Mouse (Mus musculus): ENCODE results near the gene Crip3. TPM values are rescaled to one million over a fixed set of nuclear protein-coding genes. Genes with fewer than 3 reads are reported as not detected.
A peak's percentile ranks its signal among the peaks of the same experiment; 100 is the strongest.

The Crip3 gene
- polyA plus RNA-seq, 1 experiment from 2014 or later: 2.2 TPM

DNA sequence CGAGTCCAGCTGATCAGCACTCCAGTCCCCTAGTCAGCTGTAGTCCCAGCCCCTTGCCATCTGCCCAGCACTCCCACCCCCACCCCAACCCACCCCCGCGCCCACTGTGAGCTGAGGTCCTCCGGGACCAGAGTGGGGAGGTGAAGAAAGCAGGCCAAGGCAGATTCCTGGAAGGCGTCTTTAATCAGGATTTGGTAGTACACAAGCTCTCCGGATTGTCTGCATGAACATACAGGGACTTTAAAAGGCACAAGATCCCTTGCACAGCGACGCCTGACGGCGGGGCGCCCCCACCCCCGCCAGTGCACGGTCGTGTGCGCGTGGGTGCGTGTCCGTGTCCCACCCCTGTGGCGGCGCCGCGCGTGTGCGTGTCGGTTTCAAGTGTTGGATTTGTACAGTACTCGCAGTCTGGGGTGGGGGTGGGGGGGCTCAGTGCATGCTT lies 25.3 kb downstream of the Crip3 start:
- peak overlapping the region; percentile 24 for H3K4me3 ChIP-seq (replicated peaks; ENCODE audit: low read length)
- H3K9ac ChIP-seq: peak overlapping the region; percentile 42
- peaks cover 11% of the 10 kb centered on the region; the same call in 1 of the 2 replicates for H3K36me3 ChIP-seq (replicated peaks; ENCODE audit: control insufficient read depth, insufficient read depth)
- no peak overlapping the region; the same call in 1 of the 2 replicates for H3K27ac ChIP-seq
- peak; percentile 27 for DNase-seq (ENCODE audit: low spot score)
- ATAC-seq (ENCODE audit: low FRiP score): peak; percentile 16; the same call in 1 of the 2 replicates
- 0 out of 2 replicates have a peak, but pooled peaks cover 3% of the 10 kb centered on the region for H3K27me3 ChIP-seq (ENCODE audit: control insufficient read depth, insufficient read depth, low read length)
- under 1% methylated on average over 26 of the region's 26 CpGs for WGBS
- peaks cover 26% of the 10 kb centered on the region for H3K4me1 ChIP-seq (replicated peaks; ENCODE audit: control insufficient read depth, insufficient read depth, low read length)
- peak overlapping the region; percentile 60 for H3K4me2 ChIP-seq (replicated peaks)
- H3K9me3 ChIP-seq (ENCODE audit: control insufficient read depth, low read length): no peaks in the 10 kb centered on the region

DNA sequence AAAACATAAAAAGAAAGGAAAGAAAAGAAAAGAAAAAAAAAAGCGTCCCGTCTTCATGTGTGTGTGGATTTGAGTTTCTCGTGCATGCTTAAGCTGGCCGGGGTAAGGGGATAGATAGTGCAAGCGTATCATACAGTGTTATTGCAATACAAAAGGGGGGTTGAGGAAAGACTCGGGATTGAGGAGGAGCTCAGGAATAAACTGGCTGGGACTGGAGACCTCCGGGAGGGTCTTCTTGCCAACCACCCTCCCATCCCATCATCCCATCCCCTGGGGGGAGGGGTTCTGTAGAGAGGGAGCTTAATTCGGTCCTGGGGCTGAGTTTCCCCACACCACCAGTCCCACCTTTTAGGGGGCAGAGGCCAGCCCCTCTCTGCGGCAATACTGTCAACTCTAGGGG lies 25.8 kb downstream of the Crip3 start:
- H3K27me3 ChIP-seq (ENCODE audit: control insufficient read depth, insufficient read depth, low read length): 0 out of 2 replicates have a peak, but pooled peaks cover 3% of the 10 kb centered on the region
- peaks cover 26% of the 10 kb centered on the region for H3K4me1 ChIP-seq (replicated peaks; ENCODE audit: control insufficient read depth, insufficient read depth, low read length)
- peak overlapping the region; percentile 24 for H3K4me3 ChIP-seq (replicated peaks; ENCODE audit: low read length)
- peak overlapping the region; percentile 60 for H3K4me2 ChIP-seq (replicated peaks)
- no peak overlapping the region; the same call in 1 of the 2 replicates for H3K27ac ChIP-seq
- ATAC-seq (ENCODE audit: low FRiP score): no peak
- WGBS: under 1% methylated on average over 9 of the region's 9 CpGs
- peaks cover 15% of the 10 kb centered on the region for H3K36me3 ChIP-seq (replicated peaks; ENCODE audit: control insufficient read depth, insufficient read depth)
- no peaks in the 10 kb centered on the region for H3K9me3 ChIP-seq (ENCODE audit: control insufficient read depth, low read length)
- H3K9ac ChIP-seq: peak overlapping the region; percentile 44
- DNase-seq (ENCODE audit: low spot score): peak; percentile 36

DNA sequence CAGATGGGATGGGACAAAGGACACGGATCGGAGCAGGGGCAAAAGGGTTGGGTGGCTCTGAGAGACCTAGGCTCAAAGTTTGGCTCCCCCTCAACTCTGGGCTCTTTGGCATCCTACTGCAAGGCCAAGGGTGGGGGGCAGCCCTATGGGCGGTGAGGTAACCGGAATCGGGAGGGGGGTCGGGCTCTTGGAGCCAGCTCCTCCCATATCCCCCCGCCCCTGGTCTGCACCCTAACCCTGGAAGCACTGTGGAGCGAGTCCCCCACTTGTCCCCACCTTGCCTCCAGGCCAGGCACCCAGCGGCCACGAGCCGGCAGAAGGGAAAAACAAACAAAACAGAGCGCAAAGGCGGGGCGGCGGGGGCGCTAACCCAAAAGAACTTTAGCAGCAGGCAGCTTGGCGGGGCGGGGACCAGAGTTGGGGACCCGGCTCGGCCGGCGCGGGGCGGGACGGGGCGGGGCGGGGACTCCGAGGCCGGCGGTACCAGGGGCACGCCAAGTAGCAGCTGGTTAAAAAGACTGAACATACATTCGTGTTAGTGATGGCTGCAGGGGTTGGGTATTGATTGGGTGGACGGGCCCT lies 26.5 kb downstream of the Crip3 start:
- peak overlapping the region; percentile 60 for H3K4me2 ChIP-seq (replicated peaks)
- ATAC-seq (ENCODE audit: low FRiP score): peak; percentile 12; the same call in 1 of the 2 replicates
- no peaks in the 10 kb centered on the region for H3K9me3 ChIP-seq (ENCODE audit: control insufficient read depth, low read length)
- H3K27ac ChIP-seq: no peak overlapping the region
- peak overlapping the region; percentile 24 for H3K4me3 ChIP-seq (replicated peaks; ENCODE audit: low read length)
- 1% methylated on average over 33 of the region's 33 CpGs for WGBS
- H3K9ac ChIP-seq: peak overlapping the region; percentile 44
- no peak for DNase-seq (ENCODE audit: low spot score)
- H3K4me1 ChIP-seq (replicated peaks; ENCODE audit: control insufficient read depth, insufficient read depth, low read length): peaks cover 26% of the 10 kb centered on the region
- H3K27me3 ChIP-seq (ENCODE audit: control insufficient read depth, insufficient read depth, low read length): 0 out of 2 replicates have a peak, but pooled peaks cover 3% of the 10 kb centered on the region
- H3K36me3 ChIP-seq (replicated peaks; ENCODE audit: control insufficient read depth, insufficient read depth): peaks cover 21% of the 10 kb centered on the region

DNA sequence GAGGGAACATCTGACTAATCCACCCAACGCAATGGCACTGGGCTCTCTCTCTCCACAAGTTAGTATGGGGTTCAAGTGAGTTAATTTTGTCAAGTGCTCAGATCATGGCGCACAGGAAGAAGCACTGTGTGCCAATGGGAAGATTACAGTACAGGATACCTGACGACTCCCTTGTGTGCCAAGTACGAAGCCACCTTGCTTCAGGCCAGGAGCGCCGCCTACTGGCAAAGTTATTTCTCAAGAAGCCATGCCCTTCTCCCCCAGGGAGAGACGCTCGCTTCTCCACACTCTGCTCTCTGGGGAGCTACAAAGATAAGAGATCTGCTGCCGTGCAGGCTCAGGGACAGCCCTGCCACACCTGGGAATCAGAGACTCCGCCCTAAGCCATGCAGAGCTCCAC lies 29.1 kb downstream of the Crip3 start:
- H3K9me3 ChIP-seq (ENCODE audit: control insufficient read depth, low read length): no peaks in the 10 kb centered on the region
- peaks cover 38% of the 10 kb centered on the region for H3K36me3 ChIP-seq (replicated peaks; ENCODE audit: control insufficient read depth, insufficient read depth)
- DNase-seq (ENCODE audit: low spot score) (no peak), ATAC-seq (ENCODE audit: low FRiP score) (no peak)
- no peak overlapping the region for H3K4me2 ChIP-seq (replicated peaks)
- H3K4me1 ChIP-seq (replicated peaks; ENCODE audit: control insufficient read depth, insufficient read depth, low read length): peaks cover 26% of the 10 kb centered on the region
- H3K27ac ChIP-seq: no peak overlapping the region
- no peak overlapping the region for H3K4me3 ChIP-seq (replicated peaks; ENCODE audit: low read length)
- H3K27me3 ChIP-seq (ENCODE audit: control insufficient read depth, insufficient read depth, low read length): peaks cover 10% of the 10 kb centered on the region
- 15% methylated on average over 10 of the region's 10 CpGs for WGBS
- H3K9ac ChIP-seq: no peak overlapping the region

GRCm38 (mm10) chr17:46458439-46458838 lies 29.7 kb downstream of the Crip3 start:
- Histone ChIP-seq H3K9ac (no peak overlapping the region), H3K4me3 (replicated peaks; ENCODE audit: low read length) (no peak overlapping the region), H3K9me3 (ENCODE audit: control insufficient read depth, low read length) (no peaks in the 10 kb centered on the region), H3K27ac (no peak overlapping the region), H3K4me2 (replicated peaks) (no peak overlapping the region), H3K4me1 (replicated peaks; ENCODE audit: control insufficient read depth, insufficient read depth, low read length) (peaks cover 25% of the 10 kb centered on the region), H3K27me3 (ENCODE audit: control insufficient read depth, insufficient read depth, low read length) (peaks cover 10% of the 10 kb centered on the region), H3K36me3 (replicated peaks; ENCODE audit: control insufficient read depth, insufficient read depth) (peaks cover 45% of the 10 kb centered on the region)
- 34% methylated on average over 3 of the region's 3 CpGs for WGBS
- ATAC-seq (ENCODE audit: low FRiP score) (no peak), DNase-seq (ENCODE audit: low spot score) (no peak)

GRCm38 (mm10) chr17:46460673-46461072 lies 31.9 kb downstream of the Crip3 start:
- WGBS: 5% methylated on average over 32 of the region's 32 CpGs
- no peaks in the 10 kb centered on the region for H3K9me3 ChIP-seq (ENCODE audit: control insufficient read depth, low read length)
- ATAC-seq (ENCODE audit: low FRiP score) (no peak), DNase-seq (ENCODE audit: low spot score) (no peak)
- 0 out of 2 replicates have a peak overlapping the region, but pooled peaks have one; percentile 3 for H3K9ac ChIP-seq
- peak overlapping the region; percentile 8; the same call in 1 of the 2 replicates for H3K4me3 ChIP-seq (replicated peaks; ENCODE audit: low read length)
- H3K27ac ChIP-seq: no peak overlapping the region
- H3K4me2 ChIP-seq (replicated peaks): peak overlapping the region; percentile 33
- peaks cover 3% of the 10 kb centered on the region for H3K4me1 ChIP-seq (replicated peaks; ENCODE audit: control insufficient read depth, insufficient read depth, low read length)
- H3K36me3 ChIP-seq (replicated peaks; ENCODE audit: control insufficient read depth, insufficient read depth): peaks cover 58% of the 10 kb centered on the region
- H3K27me3 ChIP-seq (ENCODE audit: control insufficient read depth, insufficient read depth, low read length): peaks cover 10% of the 10 kb centered on the region

- Histone ChIP-seq H3K9ac (0 out of 2 replicates have a peak overlapping the region, but pooled peaks have one; percentile 3), H3K4me1 (replicated peaks; ENCODE audit: control insufficient read depth, insufficient read depth, low read length) (no peaks in the 10 kb centered on the region), H3K4me2 (replicated peaks) (peak overlapping the region; percentile 33; the same call in 1 of the 2 replicates), H3K4me3 (replicated peaks; ENCODE audit: low read length) (0 out of 2 replicates have a peak overlapping the region, but pooled peaks have one; percentile 8), H3K36me3 (replicated peaks; ENCODE audit: control insufficient read depth, insufficient read depth) (peaks cover 62% of the 10 kb centered on the region), H3K27me3 (ENCODE audit: control insufficient read depth, insufficient read depth, low read length) (peaks cover 8% of the 10 kb centered on the region), H3K9me3 (ENCODE audit: control insufficient read depth, low read length) (no peaks in the 10 kb centered on the region), H3K27ac (no peak overlapping the region)
- no peak for ATAC-seq (ENCODE audit: low FRiP score)
- 22% methylated on average over 8 of the region's 8 CpGs for WGBS
- no peak for DNase-seq (ENCODE audit: low spot score)
Observed at GRCm38 (mm10) chr17:46461347-46461746, 32.6 kb downstream of the Crip3 start.

GRCm38 (mm10) chr17:46462226-46462625 lies 33.5 kb downstream of the Crip3 start:
- no peak for ATAC-seq (ENCODE audit: low FRiP score)
- Histone ChIP-seq H3K27ac (no peak overlapping the region), H3K27me3 (ENCODE audit: control insufficient read depth, insufficient read depth, low read length) (peaks cover 7% of the 10 kb centered on the region), H3K4me1 (replicated peaks; ENCODE audit: control insufficient read depth, insufficient read depth, low read length) (no peaks in the 10 kb centered on the region), H3K4me3 (replicated peaks; ENCODE audit: low read length) (no peak overlapping the region), H3K9me3 (ENCODE audit: control insufficient read depth, low read length) (no peaks in the 10 kb centered on the region), H3K4me2 (replicated peaks) (no peak overlapping the region), H3K9ac (no peak overlapping the region), H3K36me3 (replicated peaks; ENCODE audit: control insufficient read depth, insufficient read depth) (peaks cover 71% of the 10 kb centered on the region)
- no peak for DNase-seq (ENCODE audit: low spot score)
- WGBS: 83% methylated on average over 5 of the region's 5 CpGs

DNA sequence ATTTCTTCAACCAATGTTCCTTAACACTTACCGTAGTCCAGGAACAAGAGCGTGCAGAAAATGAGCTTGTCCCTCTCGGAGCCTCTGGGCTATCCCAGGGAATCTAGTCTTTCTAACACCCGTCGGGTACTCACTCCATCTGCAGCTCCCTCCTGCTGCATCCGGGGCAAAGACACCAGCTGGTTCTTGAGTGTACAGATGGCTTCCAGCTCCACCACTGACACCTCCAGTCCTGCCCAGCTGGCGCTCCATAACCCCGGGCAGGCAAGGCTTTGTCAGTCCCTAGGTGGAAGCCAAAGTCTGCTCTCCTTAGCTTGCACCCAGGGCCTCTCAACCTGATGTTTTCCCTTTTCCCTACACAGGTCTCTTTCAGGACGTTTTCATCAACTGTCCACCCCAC lies 39.1 kb downstream of the Crip3 start:
- Histone ChIP-seq H3K4me3 (replicated peaks; ENCODE audit: low read length) (no peak overlapping the region), H3K4me2 (replicated peaks) (no peak overlapping the region), H3K4me1 (replicated peaks; ENCODE audit: control insufficient read depth, insufficient read depth, low read length) (no peaks in the 10 kb centered on the region), H3K9ac (no peak overlapping the region), H3K27me3 (ENCODE audit: control insufficient read depth, insufficient read depth, low read length) (no peaks in the 10 kb centered on the region), H3K27ac (no peak overlapping the region), H3K36me3 (replicated peaks; ENCODE audit: control insufficient read depth, insufficient read depth) (peaks cover 85% of the 10 kb centered on the region), H3K9me3 (ENCODE audit: control insufficient read depth, low read length) (no peaks in the 10 kb centered on the region)
- no peak for DNase-seq (ENCODE audit: low spot score)
- ATAC-seq (ENCODE audit: low FRiP score): no peak
- 71% methylated on average over 9 of the region's 9 CpGs for WGBS

All from hindbrain, embryonic 14.5 days (tissue).